ENCODE assay signal across 10 mouse cellular contexts in the genomic region with DNA sequence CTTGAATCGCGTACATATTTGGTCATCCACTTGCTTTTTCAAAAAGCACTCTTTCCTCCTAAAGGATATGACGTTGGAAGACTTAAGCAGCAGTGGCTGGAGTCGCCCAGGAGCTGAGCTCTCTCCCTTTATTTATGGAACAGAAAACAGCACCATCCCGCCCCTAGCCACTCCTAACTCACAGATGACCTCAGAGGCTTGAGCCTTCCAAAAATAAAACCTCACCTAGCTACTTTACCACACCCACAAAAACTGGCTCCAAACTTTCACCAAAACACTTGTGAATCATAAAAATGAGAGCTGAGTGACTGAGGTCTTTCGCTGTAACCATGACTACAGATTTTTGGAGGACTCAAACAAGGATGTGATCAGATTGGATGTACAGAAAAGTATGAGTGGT. TPM values are rescaled to one million over a fixed set of nuclear protein-coding genes. Genes with fewer than 3 reads are reported as not detected.
DNase-seq lines count a peak whose midpoint lies in the region; ATAC-seq lines count a peak whose summit lies in the region.
"Had no signal": no experiment of that assay in that cellular context is flagged by ENCODE, and none has a peak within 500 bp of the region (broad histone marks: within the 10 kb centered on the region; RNA-seq: fewer than 3 reads in every experiment).

No protein-coding gene starts in this region.

- no peak overlapping the region for H3K9ac ChIP-seq in lung, embryonic 16.5 days (ENCODE audit: low read length)
- no peak overlapping the region for H3K9ac ChIP-seq in midbrain, embryonic 14.5 days (replicated peaks; ENCODE audit: low read length)

- DNase-seq in heart, adult 11 months: peak; percentile 84
- no peak for DNase-seq in heart, postnatal 36 days
- DNase-seq in induced T-regulatory cell, adult 2 months (ENCODE audit: low read depth): peak; percentile 47
- no peak for DNase-seq in midbrain, embryonic 14.5 days
- DNase-seq in right cerebral cortex, postnatal 10 days (ENCODE audit: low spot score in 2 of 2): no peak
- no peak for DNase-seq in spleen, postnatal 14 days (ENCODE audit: low spot score in 2 of 2)
- DNase-seq: right cerebral cortex, postnatal 25 days; thymus, postnatal 25 days had no signal

- H3K36me3 ChIP-seq in lung, embryonic 16.5 days (ENCODE audit: control insufficient read depth, insufficient read depth, low read length): no peaks in the 10 kb centered on the region
- no peaks in the 10 kb centered on the region for H3K36me3 ChIP-seq in midbrain, embryonic 14.5 days (ENCODE audit: control insufficient read depth, insufficient read depth, low read length)

- H3K4me3 ChIP-seq in lung, embryonic 16.5 days (ENCODE audit: low read length): no peak overlapping the region
- no peak overlapping the region for H3K4me3 ChIP-seq in midbrain, embryonic 14.5 days (replicated peaks; ENCODE audit: low read depth, low read length)

- 23% methylated on average over 6 of the region's 6 CpGs for WGBS in lung, embryonic 16.5 days
- WGBS in midbrain, embryonic 14.5 days: 79% methylated on average over 6 of the region's 6 CpGs

- H3K27ac ChIP-seq in lung, embryonic 16.5 days (ENCODE audit: low read length): peak overlapping the region; percentile 69; the same call in 1 of the 2 replicates
- no peak overlapping the region for H3K27ac ChIP-seq in midbrain, embryonic 14.5 days (replicated peaks; ENCODE audit: low read depth, low read length)

- ATAC-seq in CD4-positive, CD25-positive, alpha-beta regulatory T cell, adult 4 months: peak; percentile 21
- ATAC-seq in lung, embryonic 16.5 days (ENCODE audit: low read depth): peak; percentile 63
- no peak for ATAC-seq in midbrain, embryonic 14.5 days (ENCODE audit: low FRiP score, low TSS enrichment)

- no peaks in the 10 kb centered on the region for H3K9me3 ChIP-seq in lung, embryonic 16.5 days (ENCODE audit: control insufficient read depth, low read length)
- H3K9me3 ChIP-seq in midbrain, embryonic 14.5 days (ENCODE audit: control insufficient read depth, low read length): no peaks in the 10 kb centered on the region

- no peak overlapping the region for H3K4me2 ChIP-seq in lung, embryonic 16.5 days (ENCODE audit: low read depth, low read length)
- no peak overlapping the region for H3K4me2 ChIP-seq in midbrain, embryonic 14.5 days (ENCODE audit: low read length)

- H3K4me1 ChIP-seq in lung, embryonic 16.5 days (replicated peaks; ENCODE audit: control insufficient read depth, insufficient read depth, low read length): peaks cover 30% of the 10 kb centered on the region
- H3K4me1 ChIP-seq in midbrain, embryonic 14.5 days (ENCODE audit: control insufficient read depth, insufficient read depth, low read length): no peaks in the 10 kb centered on the region

- H3K27me3 ChIP-seq in lung, embryonic 16.5 days (ENCODE audit: control insufficient read depth, insufficient read depth, low read depth, low read length): no peaks in the 10 kb centered on the region
- no peaks in the 10 kb centered on the region for H3K27me3 ChIP-seq in midbrain, embryonic 14.5 days (ENCODE audit: control insufficient read depth, insufficient read depth, low read length)

- intact Hi-C loops in heart, postnatal 36 days (cut with DNase I): loop anchor here (2.0 to 5.0 kb wide), 2 partner anchors 16 to 53 kb away; a partner anchor contains a TSS

RNA-seq across cellular contexts. Expression of a gene that starts 16.4 kb away (rescaled TPM):
- 10 to 100 TPM; 24.2 to 25.8 TPM for total RNA-seq in heart, postnatal 36 days (2021)
- 100 to 1,000 TPM; 212 to 238 TPM for polyA plus RNA-seq in CD4-positive, CD25-positive, alpha-beta regulatory T cell, adult 4 months (2017; shearing (Covaris generic))
- polyA plus RNA-seq in lung, embryonic 16.5 days (2015; fragmentation: Nextera tagmentation; extraction: Ambion mirVana): 43.0 and 48.1 TPM in 2 replicates
- 0.78 and 2.9 TPM in 2 replicates for polyA plus RNA-seq in midbrain, embryonic 14.5 days (2014; fragmentation: Nextera tagmentation; extraction: Ambion mirVana)

Comparison
In these comparisons a context has a peak if more than half of its experiments do, and no peak if none do; other contexts are left out.
1. DNase-seq: peak in heart, adult 11 months (single experiment) and induced T-regulatory cell, adult 2 months (single experiment); none in heart, postnatal 36 days (0 of 2), midbrain, embryonic 14.5 days (single experiment), right cerebral cortex, postnatal 10 days (0 of 2) and spleen, postnatal 14 days (0 of 2).
2. RNA of a gene that starts 16.4 kb away (polyA plus RNA-seq): 212 to 238 TPM in CD4-positive, CD25-positive, alpha-beta regulatory T cell, adult 4 months and 43.0 to 48.1 TPM in lung, embryonic 16.5 days; 0.78 to 2.9 TPM in midbrain, embryonic 14.5 days; every median in the first group is over 10 times any median in the second.